Mouse (Mus musculus): ENCODE results near the gene Htr5b. TPM values are rescaled to one million over a fixed set of nuclear protein-coding genes. Genes with fewer than 3 reads are reported as not detected.

The Htr5b gene
- total and polyA plus RNA-seq, 3 experiments, result not detected

- TF ChIP-seq KAT2A (IDR thresholded peaks at IDR 0.05; ENCODE audit: insufficient replicate concordance, low read length) (peak; percentile 87; the same call in 1 of the 2 replicates), SIN3A (IDR thresholded peaks at IDR 0.05; ENCODE audit: low read length) (peak; percentile 89), MXI1 (IDR thresholded peaks at IDR 0.05; ENCODE audit: low read depth, low read length) (peak; percentile 94), RCOR1 (conservative IDR thresholded peaks at IDR 0.05; ENCODE audit: low read depth, low read length) (no peak; the same call in 1 of the 2 replicates), NELFE (IDR thresholded peaks at IDR 0.05; ENCODE audit: low read depth, low read length) (peak; percentile 62; the same call in 1 of the 2 replicates), MAX (IDR thresholded peaks at IDR 0.05; ENCODE audit: low read length) (peak; percentile 95), ZNF384 (IDR thresholded peaks at IDR 0.05; ENCODE audit: low read depth, low read length) (no peak), BHLHE40 (IDR thresholded peaks at IDR 0.05; ENCODE audit: low read depth, low read length) (peak; percentile 100), JUN (IDR thresholded peaks at IDR 0.05; ENCODE audit: insufficient read depth, low read depth, low read length) (no peak; the same call in 1 of the 2 replicates), MAZ (IDR thresholded peaks at IDR 0.05; ENCODE audit: low read depth, low read length) (no peak), MYC (IDR thresholded peaks at IDR 0.05; ENCODE audit: low read depth, low read length) (peak; percentile 96), POLR2A (IDR thresholded peaks at IDR 0.05; ENCODE audit: low read depth, low read length) (peak; percentile 78), USF2 (conservative IDR thresholded peaks at IDR 0.05; ENCODE audit: low read depth, low read length) (no peak)
Observed at GRCm38 (mm10) chr1:121567521-121568489, 39.5 kb upstream of the Htr5b start, which contains the start of gene Ddx18 (continued).

- Histone ChIP-seq H3K9ac (ENCODE audit: insufficient read depth, low read depth) (no peak overlapping the region), H3K9me3 (replicated peaks; ENCODE audit: low read length) (no peaks in the 10 kb centered on the region), H3K4me2 (ENCODE audit: insufficient read depth, low read depth, poor library complexity, severe bottlenecking) (no peak overlapping the region), H3K4me1 (ENCODE audit: control insufficient read depth in 1 of 2, insufficient read depth in 2 of 2) (no peaks in the 10 kb centered on the region), H3K36me3 (replicated peaks in 1 of 2; ENCODE audit: control insufficient read depth in 1 of 2, insufficient read depth in 1 of 2, low read length in 1 of 2) (peaks cover 84 to 95% of the 10 kb centered on the region in 2 experiments), H3K4me3 (replicated peaks in 1 of 3; ENCODE audit: low read depth in 2 of 3, low read length in 2 of 3, poor library complexity in 1 of 3) (no peak overlapping the region), H3K27ac (ENCODE audit: insufficient read depth, low read depth) (no peak overlapping the region), H3K79me2 (replicated peaks; ENCODE audit: control insufficient read depth, extremely low read depth, insufficient read depth, poor library complexity, severe bottlenecking) (0 out of 2 replicates have a peak, but pooled peaks cover 2% of the 10 kb centered on the region), H3K27me3 (replicated peaks) (no peaks in the 10 kb centered on the region)
- TF ChIP-seq MEF2A (IDR thresholded peaks at IDR 0.05; ENCODE audit: borderline replicate concordance, low read depth, low read length) (no peak), CHD2 (IDR thresholded peaks at IDR 0.05; ENCODE audit: low read length) (no peak), GABPA (IDR thresholded peaks at IDR 0.05; ENCODE audit: insufficient replicate concordance, low read depth, low read length) (no peak), TCF12 (IDR thresholded peaks at IDR 0.05; ENCODE audit: low read depth, low read length) (no peak), USF2 (conservative IDR thresholded peaks at IDR 0.05; ENCODE audit: low read depth, low read length) (no peak), IRF4 (IDR thresholded peaks at IDR 0.05; ENCODE audit: low read depth, low read length) (no peak), KAT2A (IDR thresholded peaks at IDR 0.05; ENCODE audit: insufficient replicate concordance, low read length) (no peak), JUND (conservative IDR thresholded peaks at IDR 0.05; ENCODE audit: low read depth, low read length) (no peak), POLR2AphosphoS2 (IDR thresholded peaks at IDR 0.05; ENCODE audit: low read depth, low read length) (no peak), RCOR1 (conservative IDR thresholded peaks at IDR 0.05; ENCODE audit: low read depth, low read length) (no peak), RAD21 (IDR thresholded peaks at IDR 0.05; ENCODE audit: low read depth, low read length) (no peak), ZC3H11A (IDR thresholded peaks at IDR 0.05; ENCODE audit: low read depth, low read length) (no peak), SMC3 (IDR thresholded peaks at IDR 0.05; ENCODE audit: low read depth, low read length) (no peak), BHLHE40 (IDR thresholded peaks at IDR 0.05; ENCODE audit: low read depth, low read length) (no peak)
- in situ Hi-C loops (cut with MboI; ENCODE audit: low pct_ligation_motif_present, low pct_unique_long_range_greater_than_20kb, low sequenced_read_pairs), result no loop called here
- dilution Hi-C loops (cut with MboI; ENCODE audit: extremely low pct_ligation_motif_present, extremely low pct_unique_long_range_greater_than_20kb, low sequenced_read_pairs), result no loop called here
- DNase-seq (ENCODE audit: extremely low read depth), result no peak
Observed at GRCm38 (mm10) chr1:121557861-121558260, 29.6 kb upstream of the Htr5b start.

All from CH12.LX (cell line).